Mouse (Mus musculus): ENCODE results near the gene Rae1. TPM values are rescaled to one million over a fixed set of nuclear protein-coding genes. Genes with fewer than 3 reads are reported as not detected.
A peak's percentile ranks its signal among the peaks of the same experiment; 100 is the strongest.

The Rae1 gene
- polyA plus RNA-seq, 1 experiment from 2014 or later, result 94.7 TPM

DNA sequence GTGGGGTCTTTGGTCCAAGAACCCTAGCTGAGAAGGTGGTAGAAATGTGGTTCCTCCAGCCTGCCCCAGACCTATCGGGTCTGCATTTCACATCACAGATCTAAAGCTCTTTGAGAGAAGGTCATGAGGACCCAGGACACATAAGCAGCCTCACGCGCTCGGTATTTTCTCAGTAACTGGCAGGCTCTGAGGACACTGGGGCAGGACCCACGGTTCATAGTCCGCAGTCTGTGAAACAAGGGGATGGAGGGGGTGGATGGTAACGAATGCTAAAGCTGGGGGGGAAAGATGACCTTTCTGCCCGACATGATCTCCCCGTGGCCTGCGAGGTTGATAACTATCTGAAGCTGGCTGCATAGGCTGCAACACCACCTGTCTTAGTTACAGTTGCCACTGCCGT lies 2.2 kb upstream of the Rae1 start:
- Histone ChIP-seq H3K4me3 (no peak overlapping the region), H3K9ac (no peak overlapping the region), H3K9me3 (no peaks in the 10 kb centered on the region), H3K4me2 (no peak overlapping the region), H3K36me3 (peaks cover 11% of the 10 kb centered on the region), H3K4me1 (peaks cover 16% of the 10 kb centered on the region), H3K27ac (replicated peaks) (no peak overlapping the region), H3K27me3 (replicated peaks) (peaks cover 6% of the 10 kb centered on the region; the same call in 1 of the 2 replicates)
- ATAC-seq (ENCODE audit: extremely low read depth, insufficient number of reproducible peaks, low FRiP score, low TSS enrichment), result no peak
- 52% methylated on average over 11 of the region's 11 CpGs for WGBS

DNA sequence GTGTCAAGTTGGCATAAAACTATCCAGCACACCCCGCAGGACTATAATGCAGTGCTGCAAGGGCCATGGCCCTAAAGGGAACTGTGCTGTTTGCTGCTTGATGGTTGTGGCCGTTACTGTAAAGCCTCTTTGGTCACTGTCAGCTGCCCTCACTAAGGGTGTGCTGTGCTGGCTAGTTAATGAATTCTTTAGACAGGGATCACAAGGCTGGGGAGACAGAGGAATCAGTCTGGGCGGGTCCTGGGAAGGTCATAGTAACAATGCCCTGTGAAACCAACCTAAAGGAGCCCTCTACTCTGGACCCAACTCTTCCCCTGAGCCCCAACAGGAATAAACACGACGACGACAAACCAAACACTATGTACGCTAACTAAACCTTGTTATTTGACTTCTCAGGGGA lies 1.4 kb upstream of the Rae1 start:
- Histone ChIP-seq H3K9me3 (no peaks in the 10 kb centered on the region), H3K9ac (no peak overlapping the region), H3K36me3 (peaks cover 18% of the 10 kb centered on the region), H3K27ac (replicated peaks) (no peak overlapping the region), H3K4me3 (no peak overlapping the region), H3K4me2 (no peak overlapping the region), H3K4me1 (peaks cover 16% of the 10 kb centered on the region), H3K27me3 (replicated peaks) (peaks cover 6% of the 10 kb centered on the region; the same call in 1 of the 2 replicates)
- WGBS, result 68% methylated on average over 7 of the region's 7 CpGs
- ATAC-seq (ENCODE audit: extremely low read depth, insufficient number of reproducible peaks, low FRiP score, low TSS enrichment), result no peak

DNA sequence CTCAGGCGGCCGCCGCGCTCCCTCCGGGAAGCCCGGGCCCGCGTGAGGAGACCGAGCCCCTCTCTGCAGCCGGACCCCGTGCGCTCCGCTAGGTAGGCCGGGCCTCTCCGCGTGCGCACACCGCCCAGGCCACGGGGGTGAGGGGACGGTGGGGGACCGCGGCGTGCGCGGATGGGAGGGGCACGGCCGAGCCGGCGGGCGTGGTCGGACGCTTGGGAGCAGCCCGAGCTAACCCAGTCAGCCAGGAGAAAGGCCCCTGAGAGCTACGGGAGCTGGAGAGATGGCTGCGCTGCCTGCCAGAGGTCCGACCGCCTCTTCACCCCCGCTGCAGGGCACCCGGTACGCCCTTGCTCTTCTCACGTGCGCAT lies 352 bp downstream of the Rae1 start:
- peak; percentile 93 for ATAC-seq (ENCODE audit: extremely low read depth, insufficient number of reproducible peaks, low FRiP score, low TSS enrichment)
- H3K27ac ChIP-seq (replicated peaks), result peak overlapping the region; percentile 90
- 0% methylated on average over 42 of the region's 42 CpGs for WGBS

DNA sequence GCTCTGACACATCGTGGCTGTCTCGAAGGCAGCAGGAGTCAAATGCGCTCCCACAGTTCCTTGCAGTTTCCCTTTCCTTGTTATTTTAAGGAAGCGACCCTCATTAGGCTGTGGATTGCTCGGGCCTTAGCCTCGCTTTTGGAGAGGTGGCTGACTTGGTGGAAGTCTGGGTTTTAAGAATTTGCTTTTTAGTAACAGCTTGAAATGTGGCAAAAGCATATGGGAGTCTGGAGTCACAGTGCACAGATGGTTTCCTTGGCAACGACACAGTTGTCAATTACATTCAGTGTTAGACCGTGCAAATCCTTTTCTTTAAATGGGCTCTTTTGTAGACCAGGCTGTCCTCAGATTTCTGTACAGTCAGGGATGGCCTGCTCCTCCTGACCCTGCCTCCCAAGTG lies 1.0 kb downstream of the Rae1 start:
- peak overlapping the region; percentile 90 for H3K27ac ChIP-seq (replicated peaks)
- peak overlapping the region; percentile 82 for H3K4me3 ChIP-seq
- no peak for ATAC-seq (ENCODE audit: extremely low read depth, insufficient number of reproducible peaks, low FRiP score, low TSS enrichment)
- H3K9ac ChIP-seq, result peak overlapping the region; percentile 93
- H3K27me3 ChIP-seq (replicated peaks), result peaks cover 6% of the 10 kb centered on the region; the same call in 1 of the 2 replicates
- peak overlapping the region; percentile 95 for H3K4me2 ChIP-seq
- H3K36me3 ChIP-seq, result peaks cover 43% of the 10 kb centered on the region
- peaks cover 16% of the 10 kb centered on the region for H3K4me1 ChIP-seq
- no peaks in the 10 kb centered on the region for H3K9me3 ChIP-seq
- WGBS, result 19% methylated on average over 8 of the region's 8 CpGs

More for the DNA sequence above, 352 bp downstream of the Rae1 start:
- Histone ChIP-seq H3K9me3 (no peaks in the 10 kb centered on the region), H3K4me3 (peak overlapping the region; percentile 82), H3K4me2 (peak overlapping the region; percentile 95), H3K36me3 (peaks cover 36% of the 10 kb centered on the region), H3K4me1 (peaks cover 16% of the 10 kb centered on the region), H3K27me3 (replicated peaks) (peaks cover 6% of the 10 kb centered on the region; the same call in 1 of the 2 replicates), H3K9ac (peak overlapping the region; percentile 93)

DNA sequence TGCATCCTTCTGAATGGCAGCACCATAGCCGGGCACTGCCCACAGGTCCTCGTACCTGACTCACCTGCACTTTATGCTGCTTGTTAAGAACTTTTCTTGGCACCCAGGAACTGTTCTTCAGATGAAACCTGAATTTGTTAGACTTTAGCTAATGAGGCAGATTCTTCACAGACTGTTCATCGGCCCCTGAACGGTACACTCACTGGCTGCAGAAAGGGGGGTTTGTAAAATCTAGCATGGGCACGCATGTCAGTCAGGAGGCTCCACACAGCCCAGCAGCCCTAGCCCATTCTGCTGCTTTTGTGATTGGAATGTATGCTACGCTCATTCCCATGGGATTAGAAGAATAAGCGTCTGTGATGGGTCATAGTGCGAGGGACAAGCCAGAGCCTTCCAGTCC lies 3.8 kb downstream of the Rae1 start:
- no peak overlapping the region for H3K27ac ChIP-seq (replicated peaks)
- H3K4me3 ChIP-seq, result no peak overlapping the region
- no peaks in the 10 kb centered on the region for H3K9me3 ChIP-seq
- WGBS, result 93% methylated on average over 8 of the region's 8 CpGs
- no peak overlapping the region for H3K9ac ChIP-seq
- no peaks in the 10 kb centered on the region for H3K27me3 ChIP-seq (replicated peaks)
- H3K36me3 ChIP-seq, result peaks cover 71% of the 10 kb centered on the region
- no peak overlapping the region for H3K4me2 ChIP-seq
- H3K4me1 ChIP-seq, result peaks cover 16% of the 10 kb centered on the region
- ATAC-seq (ENCODE audit: extremely low read depth, insufficient number of reproducible peaks, low FRiP score, low TSS enrichment), result no peak

DNA sequence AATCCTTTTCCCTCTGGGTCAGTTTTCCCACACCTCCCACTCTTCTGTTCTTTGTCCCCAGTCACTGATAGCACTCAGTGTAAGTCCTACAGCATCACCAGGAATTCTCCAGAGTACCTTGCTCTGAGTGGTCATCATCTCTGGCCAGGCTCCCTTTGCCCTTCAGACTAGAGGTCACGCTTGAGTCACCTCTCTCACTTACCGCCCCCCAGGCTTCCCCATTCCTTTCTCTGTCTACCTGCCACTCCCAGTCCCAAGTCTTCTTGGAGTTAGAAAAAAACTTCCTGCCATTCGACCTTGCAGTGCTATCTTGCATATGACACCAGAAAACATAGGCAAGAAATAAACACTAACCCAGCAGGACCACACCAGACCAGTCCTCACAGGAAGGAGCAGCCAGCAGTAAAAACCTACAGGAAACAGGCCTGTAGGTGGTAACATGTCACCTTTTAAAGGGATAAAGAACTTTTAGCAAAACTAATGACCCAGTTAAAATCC lies 10.4 kb downstream of the Rae1 start:
- peaks cover 12% of the 10 kb centered on the region for H3K4me1 ChIP-seq
- H3K4me2 ChIP-seq, result no peak overlapping the region
- H3K27me3 ChIP-seq (replicated peaks), result no peaks in the 10 kb centered on the region
- H3K4me3 ChIP-seq, result no peak overlapping the region
- 69% methylated on average over 3 of the region's 3 CpGs for WGBS
- H3K9ac ChIP-seq, result no peak overlapping the region
- H3K9me3 ChIP-seq, result no peaks in the 10 kb centered on the region
- no peak overlapping the region for H3K27ac ChIP-seq (replicated peaks)
- no peak for ATAC-seq (ENCODE audit: extremely low read depth, insufficient number of reproducible peaks, low FRiP score, low TSS enrichment)
- H3K36me3 ChIP-seq, result peaks cover 100% of the 10 kb centered on the region

DNA sequence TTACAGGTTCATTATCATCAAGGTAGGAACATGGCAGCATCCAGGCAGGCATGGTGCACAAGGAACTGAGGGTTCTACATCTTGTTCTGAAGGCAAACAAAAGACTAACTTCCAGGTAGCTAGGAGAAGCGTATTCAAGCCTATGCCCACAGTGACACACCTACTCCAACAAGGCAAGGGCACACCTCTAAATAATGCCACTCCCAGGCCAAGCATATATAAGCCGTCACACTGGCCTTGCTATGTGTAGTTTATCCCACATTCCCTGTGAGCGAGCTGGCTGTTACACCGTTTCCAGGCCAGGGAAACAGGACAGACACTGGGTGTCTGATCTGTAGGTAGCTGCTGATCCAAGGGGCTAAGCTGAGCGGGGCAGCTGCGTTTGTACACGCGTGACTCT lies 11.5 kb downstream of the Rae1 start:
- 92% methylated on average over 8 of the region's 8 CpGs for WGBS
- Histone ChIP-seq H3K27me3 (replicated peaks) (no peaks in the 10 kb centered on the region), H3K9ac (no peak overlapping the region), H3K9me3 (no peaks in the 10 kb centered on the region), H3K4me1 (peaks cover 12% of the 10 kb centered on the region), H3K36me3 (peaks cover 100% of the 10 kb centered on the region), H3K27ac (replicated peaks) (no peak overlapping the region), H3K4me2 (no peak overlapping the region), H3K4me3 (no peak overlapping the region)
- no peak for ATAC-seq (ENCODE audit: extremely low read depth, insufficient number of reproducible peaks, low FRiP score, low TSS enrichment)

DNA sequence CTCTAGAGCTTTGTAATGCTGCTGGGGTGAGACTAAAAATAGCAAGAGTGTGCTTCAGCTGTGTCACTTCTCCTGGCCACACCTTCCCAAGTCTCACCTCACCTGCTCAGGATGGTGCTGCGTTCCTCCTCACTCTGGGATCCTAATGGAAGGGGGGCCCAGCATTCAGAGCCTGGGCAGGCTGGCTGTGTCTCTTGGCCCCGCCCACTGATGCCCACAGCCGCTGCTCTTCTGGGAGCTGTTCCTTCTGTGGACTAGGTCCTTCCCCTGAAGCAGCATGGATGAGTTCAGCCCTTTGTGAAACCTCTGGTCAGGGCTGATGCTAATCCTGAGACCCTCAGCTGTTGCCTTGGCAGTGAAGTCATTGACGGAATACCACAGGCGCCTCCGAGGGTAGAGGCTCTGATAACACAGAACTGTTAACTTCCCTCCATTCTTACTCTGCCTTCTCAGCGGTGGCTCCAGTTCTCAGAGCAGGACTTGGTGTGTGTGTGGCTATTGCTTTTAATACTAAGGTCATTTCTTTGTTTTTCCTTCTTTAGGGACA lies 14.9 kb downstream of the Rae1 start:
- no peak overlapping the region for H3K4me2 ChIP-seq
- H3K9ac ChIP-seq, result no peak overlapping the region
- no peak overlapping the region for H3K4me3 ChIP-seq
- no peaks in the 10 kb centered on the region for H3K9me3 ChIP-seq
- peaks cover 67% of the 10 kb centered on the region for H3K36me3 ChIP-seq
- ATAC-seq (ENCODE audit: extremely low read depth, insufficient number of reproducible peaks, low FRiP score, low TSS enrichment), result no peak
- H3K27me3 ChIP-seq (replicated peaks), result no peaks in the 10 kb centered on the region
- H3K27ac ChIP-seq (replicated peaks), result peak overlapping the region; percentile 28; the same call in 1 of the 2 replicates
- H3K4me1 ChIP-seq, result peaks cover 36% of the 10 kb centered on the region
- 31% methylated on average over 7 of the region's 7 CpGs for WGBS

DNA sequence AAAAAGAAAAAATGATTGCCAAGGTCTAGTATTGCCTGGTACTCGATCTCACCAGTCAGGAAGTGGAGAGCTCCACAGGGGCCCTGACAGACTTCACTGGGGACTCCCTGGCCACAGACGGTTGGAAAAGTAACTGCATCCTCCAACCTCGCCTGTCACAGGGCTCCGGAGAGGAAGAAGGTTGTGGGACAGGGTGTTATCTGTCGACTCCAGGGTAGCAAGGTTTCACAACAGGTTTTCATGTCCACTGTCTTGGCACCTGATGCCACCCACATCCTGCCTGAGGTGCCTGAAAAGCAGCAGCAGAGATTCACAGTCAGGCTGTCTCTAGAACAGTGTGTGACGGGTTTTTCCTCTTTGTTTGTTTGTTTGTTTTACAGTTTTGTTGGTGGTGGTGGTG lies 18.0 kb downstream of the Rae1 start:
- Histone ChIP-seq H3K27ac (replicated peaks) (peak overlapping the region; percentile 82), H3K36me3 (peaks cover 36% of the 10 kb centered on the region), H3K27me3 (replicated peaks) (peaks cover 11% of the 10 kb centered on the region), H3K9ac (no peak overlapping the region; the same call in 1 of the 2 replicates), H3K9me3 (no peaks in the 10 kb centered on the region), H3K4me1 (peaks cover 59% of the 10 kb centered on the region), H3K4me2 (peak overlapping the region; percentile 76; the same call in 1 of the 2 replicates), H3K4me3 (no peak overlapping the region)
- 26% methylated on average over 6 of the region's 6 CpGs for WGBS
- no peak for ATAC-seq (ENCODE audit: extremely low read depth, insufficient number of reproducible peaks, low FRiP score, low TSS enrichment)

DNA sequence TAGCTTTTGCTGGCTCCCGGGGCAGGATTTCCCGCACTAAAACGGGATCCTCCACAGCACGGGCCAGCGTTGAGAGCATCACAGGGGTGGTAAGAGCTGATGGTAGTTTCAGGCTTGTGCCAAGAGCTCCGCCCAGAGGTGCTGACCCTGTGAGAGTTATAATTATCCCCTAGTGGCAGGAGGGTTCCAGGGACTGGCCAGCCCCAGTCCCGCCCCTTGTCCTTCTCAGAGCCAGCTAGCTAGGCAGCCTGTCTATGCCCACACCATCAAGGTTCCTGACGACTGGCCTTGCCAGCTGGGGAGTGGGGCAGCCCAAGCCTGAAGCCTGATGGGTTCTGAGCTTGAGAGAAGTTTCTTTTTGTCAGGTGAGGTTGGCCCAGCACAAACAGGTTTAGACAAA lies 18.7 kb downstream of the Rae1 start:
- peaks cover 11% of the 10 kb centered on the region for H3K27me3 ChIP-seq (replicated peaks)
- no peaks in the 10 kb centered on the region for H3K9me3 ChIP-seq
- H3K4me2 ChIP-seq, result peak overlapping the region; percentile 76
- peaks cover 35% of the 10 kb centered on the region for H3K36me3 ChIP-seq
- H3K4me1 ChIP-seq, result peaks cover 66% of the 10 kb centered on the region
- H3K9ac ChIP-seq, result peak overlapping the region; percentile 75
- peak overlapping the region; percentile 48; the same call in 1 of the 2 replicates for H3K4me3 ChIP-seq
- peak overlapping the region; percentile 82 for H3K27ac ChIP-seq (replicated peaks)
- WGBS, result 8% methylated on average over 8 of the region's 8 CpGs
- ATAC-seq (ENCODE audit: extremely low read depth, insufficient number of reproducible peaks, low FRiP score, low TSS enrichment), result no peak

DNA sequence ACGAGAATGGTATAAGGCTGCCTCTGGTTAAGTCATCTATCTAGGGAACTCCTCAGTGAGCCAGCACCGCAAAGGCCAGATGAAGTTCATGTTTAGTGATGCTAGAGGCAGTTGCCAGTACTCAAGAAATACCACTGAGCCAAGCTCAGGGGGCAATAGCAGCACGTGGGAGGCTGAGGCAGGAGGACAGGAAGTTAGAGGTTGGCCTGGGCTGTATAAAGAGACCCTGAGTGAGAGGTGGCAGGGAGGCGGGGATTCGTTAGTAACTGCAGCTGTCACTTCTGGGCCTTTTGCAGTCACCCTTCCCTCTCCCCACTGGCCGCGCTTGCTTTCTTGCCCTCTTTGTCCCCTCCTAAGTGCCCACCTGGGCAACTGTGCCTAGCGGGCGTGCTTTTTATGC lies 19.4 kb downstream of the Rae1 start:
- ATAC-seq (ENCODE audit: extremely low read depth, insufficient number of reproducible peaks, low FRiP score, low TSS enrichment), result no peak
- peaks cover 68% of the 10 kb centered on the region for H3K4me1 ChIP-seq
- 24% methylated on average over 9 of the region's 9 CpGs for WGBS

DNA sequence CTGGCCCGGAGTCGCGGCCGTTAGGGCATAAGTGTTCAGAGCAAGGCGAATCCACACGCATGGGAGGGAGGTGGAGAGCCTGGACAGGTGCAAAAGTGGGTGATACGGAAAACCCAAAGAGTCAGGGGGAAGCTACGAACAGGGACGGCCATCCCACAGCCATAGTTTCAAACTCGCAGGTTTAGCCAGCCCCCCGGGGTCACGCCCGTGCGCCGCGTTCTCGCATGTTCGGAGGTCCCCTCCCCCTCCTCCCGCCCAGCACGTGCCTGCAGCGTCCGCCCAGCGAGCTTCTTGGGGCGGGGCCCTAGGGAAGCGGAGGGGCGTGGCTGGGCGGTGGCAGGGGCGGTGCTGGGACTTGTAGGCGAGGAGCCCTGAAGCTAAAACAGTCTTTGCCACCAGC lies 19.9 kb downstream of the Rae1 start:
- Histone ChIP-seq H3K9ac (peak overlapping the region; percentile 75), H3K27me3 (replicated peaks) (peaks cover 11% of the 10 kb centered on the region), H3K4me2 (peak overlapping the region; percentile 76), H3K4me3 (peak overlapping the region; percentile 48), H3K4me1 (peaks cover 68% of the 10 kb centered on the region), H3K36me3 (peaks cover 35% of the 10 kb centered on the region), H3K9me3 (no peaks in the 10 kb centered on the region), H3K27ac (replicated peaks) (peak overlapping the region; percentile 82)
- peak; percentile 71 for ATAC-seq (ENCODE audit: extremely low read depth, insufficient number of reproducible peaks, low FRiP score, low TSS enrichment)
- under 1% methylated on average over 29 of the region's 29 CpGs for WGBS

More for the DNA sequence above, 19.4 kb downstream of the Rae1 start:
- H3K9me3 ChIP-seq, result no peaks in the 10 kb centered on the region
- H3K36me3 ChIP-seq, result peaks cover 35% of the 10 kb centered on the region
- peak overlapping the region; percentile 82 for H3K27ac ChIP-seq (replicated peaks)
- peak overlapping the region; percentile 48 for H3K4me3 ChIP-seq
- H3K4me2 ChIP-seq, result peak overlapping the region; percentile 76
- H3K27me3 ChIP-seq (replicated peaks), result peaks cover 11% of the 10 kb centered on the region
- H3K9ac ChIP-seq, result peak overlapping the region; percentile 75
